Mouse (Mus musculus) lung, postnatal 0 days (tissue): Measurements from ENCODE around the gene Dock7.

Experiments used
- CTCF ChIP-seq: IDR thresholded peaks from 2 replicates; pipeline ENCODE4 v1.5.1; 2016; ENCODE audit warnings: antibody characterized with exemption, mild to moderate bottlenecking
- EP300 ChIP-seq: IDR thresholded peaks from 2 replicates; pipeline ENCODE4 v1.6.1; 2016; ENCODE audit warnings: antibody characterized with exemption, mild to moderate bottlenecking, control low read depth

- TF ChIP-seq CTCF (no peak), EP300 (no peak)
Measured at GRCm38 (mm10) chr4:99078005-99078404, 42.7 kb downstream of the Dock7 start.
